Mouse (Mus musculus) heart, adult 2 months (tissue): Measurements from ENCODE around the gene Gm16181. TPM values are rescaled to one million over a fixed set of nuclear protein-coding genes. Genes with fewer than 3 reads are reported as not detected.

Source experiments
- DNase-seq, 2 experiments: peaks; one replicate each; pipeline ENCODE4 v3.0.0; 2021
- H3K27ac ChIP-seq: fragments of 200-600 bp; 2 replicates; pipeline ENCODE4 v1.8.1; 2022
- H3K27me3 ChIP-seq: fragments of 200-500 bp; 2 replicates; pipeline ENCODE4 v1.6.1; 2012; ENCODE audit warnings: mild to moderate bottlenecking, low read length, inconsistent platforms, mixed read lengths; ENCODE audit not compliant: control insufficient read depth, insufficient read depth
- H3K36me3 ChIP-seq: fragments of 200-500 bp; 2 replicates; pipeline ENCODE4 v1.6.1; 2012; ENCODE audit warnings: low read length, inconsistent platforms; ENCODE audit not compliant: control insufficient read depth, insufficient read depth
- H3K4me1 ChIP-seq: fragments of 200-500 bp; 2 replicates; pipeline ENCODE4 v1.6.1; 2011; ENCODE audit warnings: low read length; ENCODE audit not compliant: control insufficient read depth, insufficient read depth
- H3K4me3 ChIP-seq: fragments of 200-600 bp; 2 replicates; pipeline ENCODE4 v1.8.1; 2022
- H3K79me2 ChIP-seq: fragments of 200-500 bp; replicated peaks from 2 replicates; pipeline ENCODE4 v1.6.1; 2012; ENCODE audit warnings: mild to moderate bottlenecking, inconsistent platforms, low read length, moderate library complexity, mixed read lengths; ENCODE audit not compliant: control insufficient read depth, insufficient read depth
- H3K9ac ChIP-seq: fragments of 200-500 bp; 2 replicates; pipeline ENCODE4 v1.6.1; 2012; ENCODE audit warnings: low read depth, mild to moderate bottlenecking, control low read depth, inconsistent platforms, low read length, mixed read lengths
- CTCF ChIP-seq: fragments of 200-600 bp; IDR thresholded peaks from 2 replicates; pipeline ENCODE4 v1.8.1; 2022; ENCODE audit warnings: antibody characterized with exemption, mild to moderate bottlenecking, moderate library complexity
- EP300 ChIP-seq: fragments of 200-500 bp; IDR thresholded peaks from 2 replicates; pipeline ENCODE4 v1.6.1; 2011; ENCODE audit warnings: low read depth, low read length, control low read depth; ENCODE audit not compliant: insufficient read depth
- POLR2A ChIP-seq: fragments of 200-500 bp; IDR thresholded peaks from 2 replicates; pipeline ENCODE4 v1.6.1; 2011; ENCODE audit warnings: mild to moderate bottlenecking, low read depth, low read length, control low read depth; ENCODE audit not compliant: insufficient read depth
- WGBS: fragments of 180-500 bp; shearing (Covaris S2); methylation state at CpG from one replicate; pipeline ENCODE4 v1.1.7; 2018; 5-methylcytosine and 5-hydroxymethylcytosine counted together
- intact Hi-C: fragments of 180-260 bp; cut with DNase I; formaldehyde crosslinking; loops from one replicate; pipeline ENCODE4 v1.15.1; 2025
- polyA plus RNA-seq: library from polyadenylated mRNA; depleted of rRNA; stranded (reverse); fragments of >200 nt; gene quantifications from 2 replicates; pipeline ENCODE4 v1.2.3, GENCODE M21; 2012
- total RNA-seq, 2 experiments: library from RNA; stranded (reverse); gene quantifications; 2 replicates each; pipeline ENCODE4 v1.2.3; 2021

Gm16181 gene
- total and polyA plus RNA-seq, 3 experiments, result 2.1 TPM; not detected in 2

DNA sequence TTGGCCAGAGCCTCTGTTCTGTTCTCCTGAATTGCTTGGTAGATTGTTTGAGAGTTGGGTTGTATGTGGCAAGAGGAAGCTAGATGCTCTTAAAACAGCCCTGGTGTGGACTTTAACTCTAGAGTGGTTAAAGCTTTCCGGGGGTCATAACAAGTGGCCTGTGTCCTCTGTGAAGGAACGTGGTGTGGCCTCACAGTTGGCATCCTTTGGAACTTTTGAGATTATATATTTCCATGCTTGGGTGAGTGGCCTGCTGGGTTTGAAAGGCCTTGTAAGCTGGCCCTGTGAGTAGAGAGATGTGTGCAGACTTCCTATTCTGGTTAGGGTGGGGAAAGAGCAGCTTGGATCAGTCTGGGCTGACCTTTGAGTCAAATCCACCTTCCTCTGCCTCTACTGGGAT lies 24.4 kb downstream of the Gm16181 start:
- Histone ChIP-seq H3K4me1 (peaks cover 18% of the 10 kb centered on the region), H3K79me2 (peaks cover 4% of the 10 kb centered on the region), H3K27ac (no peak overlapping the region), H3K4me3 (no peak overlapping the region), H3K36me3 (peaks cover 26% of the 10 kb centered on the region), H3K9ac (no peak overlapping the region), H3K27me3 (no peaks in the 10 kb centered on the region)
- no peak for TF ChIP-seq EP300
- TF ChIP-seq CTCF, result no peak
- no peak for TF ChIP-seq POLR2A
- DNase-seq, result no peak
- intact Hi-C loops, result loop anchor here (5.0 to 10.0 kb wide), 2 partner anchors 243 to 410 kb away; partner anchors contain the start of genes Dxo, Stk19 and Vars
- 34% methylated on average over 2 of the region's 2 CpGs for WGBS

DNA sequence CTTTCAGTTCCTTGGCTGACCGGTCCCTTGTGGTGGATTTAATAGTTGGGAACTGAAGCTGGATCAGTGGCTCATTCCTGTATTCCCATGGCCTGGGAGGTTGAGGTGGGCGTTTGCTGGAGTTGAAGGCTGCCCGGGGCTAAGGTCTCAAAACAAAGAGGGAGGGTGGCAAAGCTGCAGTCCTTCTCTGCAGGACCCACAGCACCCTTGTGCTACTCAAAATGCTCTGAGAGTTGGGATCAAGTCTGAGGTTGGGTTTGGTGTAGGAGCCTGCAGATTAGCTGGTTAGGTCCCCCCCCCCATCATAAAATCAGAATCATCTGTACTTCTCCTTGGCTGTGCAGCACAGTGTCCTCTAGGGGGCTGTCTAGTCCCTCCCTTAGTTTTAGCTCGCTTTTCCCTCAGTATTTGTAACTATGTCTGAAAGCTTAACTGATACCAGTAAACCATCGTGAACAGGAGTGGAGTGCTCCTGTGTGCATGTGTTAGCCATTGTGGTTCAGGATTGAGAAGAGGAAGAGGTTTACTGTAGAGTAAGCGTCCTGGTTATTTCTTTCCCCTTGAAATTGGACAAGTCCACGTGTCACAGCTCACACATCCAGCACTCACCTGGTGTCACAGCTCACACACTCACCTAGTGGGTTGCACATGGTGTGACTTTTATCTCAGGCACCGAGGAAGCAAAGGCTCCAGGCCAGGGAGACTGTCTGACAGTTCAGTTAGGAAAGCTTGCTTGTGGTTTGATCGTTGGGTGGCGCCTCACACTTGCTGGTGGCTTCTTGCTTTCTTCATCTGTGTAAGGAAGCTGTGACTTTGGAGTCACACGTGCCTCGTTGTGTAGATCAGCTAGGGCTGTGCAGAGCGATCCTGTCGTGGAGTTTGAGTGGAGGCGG lies 25.3 kb downstream of the Gm16181 start:
- 58% methylated on average over 15 of the region's 15 CpGs for WGBS
- Histone ChIP-seq H3K4me1 (peaks cover 14% of the 10 kb centered on the region), H3K79me2 (peaks cover 4% of the 10 kb centered on the region), H3K4me3 (no peak overlapping the region), H3K9ac (no peak overlapping the region), H3K27me3 (no peaks in the 10 kb centered on the region), H3K36me3 (peaks cover 26% of the 10 kb centered on the region), H3K27ac (no peak overlapping the region)
- TF ChIP-seq CTCF (peak; percentile 64), EP300 (no peak), POLR2A (no peak)
- no peak for DNase-seq
- intact Hi-C loops, result loop anchor here (10.0 kb wide), 1 partner anchor 411 kb away; the partner anchor contains the start of genes Dxo and Stk19

DNA sequence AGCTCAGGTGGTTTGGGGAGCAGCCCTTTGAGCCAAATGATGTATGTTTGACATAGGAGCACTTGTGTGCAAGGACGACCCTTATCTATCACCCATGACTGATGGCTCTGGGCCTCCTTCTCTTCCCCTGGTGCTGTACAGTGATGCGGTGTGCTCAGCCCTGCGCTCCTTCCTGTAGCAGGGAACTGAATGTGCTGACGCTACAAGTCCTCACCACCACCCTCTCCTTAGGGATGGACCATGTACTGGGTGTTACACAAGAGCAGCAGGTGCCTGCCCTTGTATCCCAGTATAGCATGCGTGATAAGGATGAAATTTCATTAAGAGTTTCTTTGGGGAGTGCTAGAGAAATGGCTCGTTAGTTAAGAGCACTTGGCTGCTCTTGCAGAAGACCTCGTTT lies 26.5 kb downstream of the Gm16181 start:
- H3K4me1 ChIP-seq, result peaks cover 14% of the 10 kb centered on the region
- peaks cover 4% of the 10 kb centered on the region for H3K79me2 ChIP-seq
- H3K9ac ChIP-seq, result no peak overlapping the region
- peaks cover 26% of the 10 kb centered on the region for H3K36me3 ChIP-seq
- TF ChIP-seq POLR2A (no peak), CTCF (no peak), EP300 (no peak)
- 62% methylated on average over 7 of the region's 7 CpGs for WGBS
- no peak overlapping the region for H3K27ac ChIP-seq
- DNase-seq, result no peak
- H3K27me3 ChIP-seq, result no peaks in the 10 kb centered on the region
- intact Hi-C loops, result loop anchor here (10.0 kb wide), 1 partner anchor 412 kb away; the partner anchor contains the start of genes Dxo and Stk19
- no peak overlapping the region for H3K4me3 ChIP-seq

DNA sequence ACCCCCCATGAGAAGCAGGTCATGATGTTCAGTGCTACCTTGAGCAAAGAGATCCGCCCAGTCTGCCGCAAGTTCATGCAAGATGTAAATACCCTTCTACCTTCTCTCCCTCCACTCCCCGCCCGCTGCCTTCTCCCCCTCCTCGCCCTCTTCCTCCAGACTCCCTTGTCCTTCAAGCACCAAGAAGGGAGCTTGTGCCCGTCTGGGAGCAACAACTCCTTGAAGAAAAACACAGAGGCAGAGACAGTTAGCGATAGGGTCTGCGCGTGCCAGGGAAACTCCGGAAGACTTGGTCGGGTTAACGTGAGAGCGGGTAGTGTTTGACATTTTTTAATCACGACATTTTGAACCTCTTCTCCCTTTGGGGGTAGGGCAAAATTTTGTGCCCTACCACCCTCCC lies 28.4 kb downstream of the Gm16181 start:
- intact Hi-C loops, result loop anchor here (10.0 kb wide), 1 partner anchor 414 kb away; the partner anchor contains the start of genes Dxo and Stk19
- no peak for TF ChIP-seq EP300
- TF ChIP-seq POLR2A, result no peak
- no peak for TF ChIP-seq CTCF
- WGBS, result 86% methylated on average over 14 of the region's 14 CpGs
- H3K36me3 ChIP-seq, result peaks cover 19% of the 10 kb centered on the region
- no peak overlapping the region for H3K27ac ChIP-seq
- peaks cover 10% of the 10 kb centered on the region for H3K4me1 ChIP-seq
- no peak overlapping the region for H3K4me3 ChIP-seq
- H3K27me3 ChIP-seq, result no peaks in the 10 kb centered on the region
- H3K9ac ChIP-seq, result no peak overlapping the region
- peaks cover 4% of the 10 kb centered on the region for H3K79me2 ChIP-seq
- no peak for DNase-seq

DNA sequence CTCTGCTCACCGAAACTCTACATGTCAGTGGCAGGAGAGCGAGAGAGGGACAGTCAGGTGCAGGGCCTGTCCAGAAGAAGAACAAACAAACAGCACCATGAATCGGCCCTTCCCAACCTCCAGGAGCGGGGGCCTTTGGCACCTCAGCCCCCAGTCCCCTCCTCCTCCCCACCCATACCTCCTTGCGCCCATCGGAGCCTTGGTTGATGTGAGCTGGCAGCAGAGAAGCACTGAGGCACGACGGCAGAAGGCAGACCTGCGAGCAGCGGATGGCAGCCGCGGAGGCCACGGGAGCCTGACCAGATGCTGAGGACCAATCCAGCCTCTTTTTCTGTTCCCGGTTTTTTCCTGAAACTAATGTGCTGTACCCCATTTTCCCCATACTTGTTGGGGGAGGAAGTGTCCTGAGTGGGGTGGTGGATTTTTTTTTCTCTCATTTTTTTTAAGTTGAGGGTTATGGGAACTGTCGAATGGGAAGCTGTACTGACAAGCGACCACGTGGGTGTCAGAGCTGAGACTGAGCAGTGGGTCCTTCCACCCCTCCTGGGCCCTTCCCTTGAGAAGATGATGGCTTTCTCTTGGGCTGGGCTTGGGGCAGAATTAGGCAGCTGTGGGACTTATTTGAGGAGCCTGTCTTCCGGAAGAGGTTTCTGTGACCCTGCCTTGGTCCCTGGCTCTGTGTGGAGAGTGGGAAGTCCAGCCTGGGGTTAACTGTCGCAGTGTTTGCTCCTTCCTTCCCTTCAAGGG lies 29.0 kb downstream of the Gm16181 start:
- H3K9ac ChIP-seq, result no peak overlapping the region
- no peak for TF ChIP-seq CTCF
- 81% methylated on average over 19 of the region's 19 CpGs for WGBS
- peaks cover 5% of the 10 kb centered on the region; the same call in 1 of the 2 replicates for H3K4me1 ChIP-seq
- no peaks in the 10 kb centered on the region for H3K27me3 ChIP-seq
- no peak overlapping the region for H3K4me3 ChIP-seq
- no peak overlapping the region for H3K27ac ChIP-seq
- no peaks in the 10 kb centered on the region for H3K79me2 ChIP-seq
- peaks cover 13% of the 10 kb centered on the region for H3K36me3 ChIP-seq
- DNase-seq, result no peak
- intact Hi-C loops, result loop anchor here (10.0 kb wide), 1 partner anchor 415 kb away; the partner anchor contains the start of genes Dxo and Stk19
